Mouse (Mus musculus): ENCODE results near the gene Axdnd1.
"Not testable (repeated sequence)": the region's sequence is repeated elsewhere in the genome, so short reads cannot be mapped to it uniquely, and the experiment has no call there.

The Axdnd1 gene

GRCm38 (mm10) chr1:156323126-156323525 is 97.8 kb downstream of the Axdnd1 start:
- DNase-seq (ENCODE audit: low spot score): no peak

- DNase-seq (ENCODE audit: low spot score): no peak
Measured at GRCm38 (mm10) chr1:156310630-156311029, 110.3 kb downstream of the Axdnd1 start, which contains the start of gene Nphs2. Nphs2 (plus strand) TSS chr1:156310727.

GRCm38 (mm10) chr1:156308595-156308994 is 112.4 kb downstream of the Axdnd1 start:
- DNase-seq (ENCODE audit: low spot score): no peak

GRCm38 (mm10) chr1:156302911-156303749 is 117.8 kb downstream of the Axdnd1 start, which contains the start of gene Tdrd5:
Tdrd5 (minus strand) TSS chr1:156303664.
- DNase-seq (ENCODE audit: low spot score): peak; percentile 19

GRCm38 (mm10) chr1:156290016-156290415 is 130.9 kb downstream of the Axdnd1 start:
- no peak for DNase-seq (ENCODE audit: low spot score)

- not testable (repeated sequence) for DNase-seq (ENCODE audit: low spot score)
Measured at GRCm38 (mm10) chr1:156289222-156289587, 131.8 kb downstream of the Axdnd1 start.

GRCm38 (mm10) chr1:156288556-156289221 is 132.3 kb downstream of the Axdnd1 start:
- DNase-seq (ENCODE audit: low spot score): no peak

- DNase-seq (ENCODE audit: low spot score): no peak
Measured at GRCm38 (mm10) chr1:156285541-156285896, 135.4 kb downstream of the Axdnd1 start.

GRCm38 (mm10) chr1:156284851-156285540 is 136.0 kb downstream of the Axdnd1 start:
- DNase-seq (ENCODE audit: low spot score): no peak

- DNase-seq (ENCODE audit: low spot score): no peak
Measured at GRCm38 (mm10) chr1:156284207-156284606, 136.8 kb downstream of the Axdnd1 start.

- peak; percentile 7 for DNase-seq (ENCODE audit: low spot score)
Measured at GRCm38 (mm10) chr1:156280131-156280530, 140.8 kb downstream of the Axdnd1 start.

- no peak for DNase-seq (ENCODE audit: low spot score)
Measured at GRCm38 (mm10) chr1:156273647-156274046, 147.3 kb downstream of the Axdnd1 start.
